Mouse (Mus musculus): ENCODE data around the gene Pola1. TPM values are rescaled to one million over a fixed set of nuclear protein-coding genes. Genes with fewer than 3 reads are reported as not detected.
A peak's percentile ranks its signal among the peaks of the same experiment; 100 is the strongest.

Gene Pola1
- total RNA-seq (2015) (33.6 and 36.6 TPM in 2 replicates), total RNA-seq (2017) (72.6 and 73.1 TPM in 2 replicates)

DNA sequence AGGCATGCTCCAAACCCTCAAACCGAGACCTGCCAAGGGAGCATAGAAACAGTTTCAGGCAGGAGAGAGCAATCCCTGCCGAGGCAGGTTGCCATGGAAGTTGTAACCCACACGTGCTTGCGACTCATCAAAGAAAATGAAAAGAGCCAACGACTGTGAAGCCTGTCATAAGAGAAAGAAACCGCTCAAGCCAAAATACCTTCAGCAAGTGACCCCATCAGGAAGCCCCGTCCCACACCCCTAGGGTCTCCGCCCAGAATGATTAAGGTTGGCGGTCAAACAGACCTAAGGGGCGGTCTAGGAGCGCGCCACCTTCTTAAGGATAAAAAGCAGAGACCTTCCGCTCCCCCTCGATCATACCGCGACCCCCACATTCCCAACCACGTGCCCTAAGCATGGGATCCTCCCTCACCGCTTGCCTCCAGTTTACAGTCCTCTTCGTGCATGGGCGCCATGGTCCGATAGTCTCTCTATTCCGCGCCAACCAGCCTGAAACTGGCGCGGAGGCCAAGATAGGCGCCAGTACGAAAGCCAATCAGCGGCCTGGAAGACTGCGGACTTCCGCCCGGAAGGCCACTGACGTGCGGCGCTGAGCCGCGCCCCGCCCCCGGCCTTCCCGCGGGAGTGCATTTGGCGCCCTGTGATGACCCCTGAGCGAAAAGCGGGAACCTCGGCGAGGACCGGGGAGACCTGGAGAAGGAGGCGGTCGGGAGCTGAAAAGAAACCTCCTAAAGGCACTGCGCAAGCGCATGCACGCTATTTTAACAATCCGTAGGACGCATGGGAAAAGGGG, at the start of gene Pola1:
Gene Pola1, minus strand, starts transcription at position 499 of the 793 bp plus-strand sequence.
- peak; percentile 99 for ATAC-seq (ENCODE audit: poor library complexity, severe bottlenecking)

GRCm38 (mm10) chrX:93676228-93676627, 44.3 kb upstream of the Pola1 start:
- ATAC-seq (ENCODE audit: poor library complexity, severe bottlenecking), result no peak

GRCm38 (mm10) chrX:93674836-93675795, 43.2 kb upstream of the Pola1 start:
- peak; percentile 99 for ATAC-seq (ENCODE audit: poor library complexity, severe bottlenecking)

GRCm38 (mm10) chrX:93674432-93674831, 42.5 kb upstream of the Pola1 start:
- ATAC-seq (ENCODE audit: poor library complexity, severe bottlenecking), result 0 out of 2 replicates have a peak, but pooled peaks have one; percentile 8

- no peak for ATAC-seq (ENCODE audit: poor library complexity, severe bottlenecking)
These were observed 32.8 kb upstream of the Pola1 start for GRCm38 (mm10) chrX:93664787-93665186.

GRCm38 (mm10) chrX:93663919-93664586, 32.1 kb upstream of the Pola1 start:
- ATAC-seq (ENCODE audit: poor library complexity, severe bottlenecking), result no peak

GRCm38 (mm10) chrX:93655153-93655552, 23.2 kb upstream of the Pola1 start:
- ATAC-seq (ENCODE audit: poor library complexity, severe bottlenecking), result peak; percentile 77

GRCm38 (mm10) chrX:93654218-93655002, 22.5 kb upstream of the Pola1 start, which contains the start of gene Pcyt1b:
Gene Pcyt1b, plus strand, starts transcription at chrX:93654863.
- ATAC-seq (ENCODE audit: poor library complexity, severe bottlenecking), result no peak

- no peak for ATAC-seq (ENCODE audit: poor library complexity, severe bottlenecking)
These were observed 18.8 kb upstream of the Pola1 start for GRCm38 (mm10) chrX:93650738-93651137.

GRCm38 (mm10) chrX:93644022-93644421, 12.1 kb upstream of the Pola1 start:
- no peak for ATAC-seq (ENCODE audit: poor library complexity, severe bottlenecking)

DNA sequence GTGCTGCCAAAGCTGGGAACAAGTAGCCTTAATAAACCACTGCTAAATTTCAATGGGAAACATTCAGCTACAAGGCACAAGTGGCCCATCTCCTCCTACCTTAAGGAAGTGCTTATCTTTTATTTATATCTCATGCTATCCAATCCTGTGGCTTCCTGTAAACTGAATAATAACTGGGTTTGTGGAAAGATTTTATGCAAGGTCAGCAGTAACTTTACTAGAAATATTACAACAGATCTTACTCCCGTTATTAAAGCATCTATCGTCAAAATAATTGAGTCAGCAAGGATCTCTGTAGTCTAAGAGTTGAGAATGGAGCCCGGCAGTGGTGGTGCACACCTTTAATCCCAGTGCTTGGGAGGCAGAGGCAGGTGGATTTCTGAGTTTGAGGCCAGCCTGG, 11.6 kb upstream of the Pola1 start:
- no peak for ATAC-seq (ENCODE audit: poor library complexity, severe bottlenecking)

DNA sequence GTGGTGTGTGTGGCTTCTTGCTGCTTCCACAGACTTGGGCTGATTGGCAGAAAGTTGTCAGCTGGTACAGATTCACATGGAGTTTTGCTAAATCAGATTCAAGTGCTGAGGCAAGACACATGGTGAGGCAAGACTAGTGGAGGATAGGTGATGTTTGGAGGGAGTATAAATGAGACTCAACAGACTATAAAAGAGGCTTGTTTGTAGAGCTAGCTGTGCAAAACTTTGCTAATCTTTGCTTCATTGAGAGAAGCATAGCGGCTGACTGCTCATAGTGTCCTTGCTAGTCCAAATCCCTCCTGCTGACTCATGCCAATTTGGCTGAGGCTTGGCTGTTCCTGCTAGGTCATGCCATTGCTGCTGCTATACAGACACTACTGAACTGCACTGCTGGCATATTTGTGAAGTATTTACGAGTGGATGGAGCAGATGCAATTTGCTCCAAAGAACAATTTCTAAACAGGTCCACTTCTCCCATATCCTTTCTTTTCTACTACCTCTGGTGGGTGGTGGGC, 3.0 kb upstream of the Pola1 start:
- no peak for ATAC-seq (ENCODE audit: poor library complexity, severe bottlenecking)

- no peak for ATAC-seq (ENCODE audit: poor library complexity, severe bottlenecking)
These were observed 1.7 kb downstream of the Pola1 start for GRCm38 (mm10) chrX:93630256-93630655.

GRCm38 (mm10) chrX:93602214-93602613, 29.7 kb downstream of the Pola1 start:
- peak; percentile 70 for ATAC-seq (ENCODE audit: poor library complexity, severe bottlenecking)

- ATAC-seq (ENCODE audit: poor library complexity, severe bottlenecking), result no peak
These were observed 37.7 kb downstream of the Pola1 start for GRCm38 (mm10) chrX:93594283-93594682.

DNA sequence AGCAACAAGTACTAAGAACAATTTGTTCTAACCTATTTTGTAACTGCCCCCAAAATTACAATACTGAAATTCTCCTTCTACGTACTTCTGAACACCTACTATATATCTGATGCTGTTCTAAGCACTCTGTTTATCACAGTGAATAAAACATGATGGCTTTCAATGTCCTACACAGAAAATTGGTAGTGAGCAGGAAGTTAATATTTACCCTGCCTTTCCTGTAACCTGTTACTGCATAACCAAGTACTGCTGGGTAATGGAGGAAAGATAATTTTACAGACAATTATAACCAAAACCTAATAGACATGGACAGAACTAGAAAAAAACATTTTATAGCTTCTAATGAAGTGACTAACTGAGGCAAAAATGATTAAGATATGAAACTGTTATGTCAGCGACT, 51.0 kb downstream of the Pola1 start:
- no peak for ATAC-seq (ENCODE audit: poor library complexity, severe bottlenecking)

DNA sequence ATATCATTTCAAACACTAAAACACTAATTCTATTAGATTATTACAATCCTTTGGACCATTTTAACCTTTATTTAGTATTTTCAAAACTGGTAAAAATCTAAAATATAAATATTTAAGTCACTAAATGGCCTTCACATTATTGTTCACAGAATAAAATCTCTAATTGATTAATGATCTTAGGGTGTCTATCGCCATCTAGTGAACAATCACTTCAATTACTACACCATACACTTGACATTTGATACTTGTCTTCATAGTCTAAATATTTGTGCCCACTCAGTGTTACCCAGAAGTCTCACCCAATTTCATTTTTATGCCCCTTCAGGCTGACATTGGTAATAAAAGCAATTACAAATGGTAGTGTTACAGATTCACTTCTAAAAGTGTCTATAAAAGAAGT, 74.8 kb downstream of the Pola1 start:
- ATAC-seq (ENCODE audit: poor library complexity, severe bottlenecking), result no peak

GRCm38 (mm10) chrX:93539779-93540178, 92.2 kb downstream of the Pola1 start:
- ATAC-seq (ENCODE audit: poor library complexity, severe bottlenecking), result no peak

GRCm38 (mm10) chrX:93502865-93503353, 129.0 kb downstream of the Pola1 start:
- ATAC-seq (ENCODE audit: poor library complexity, severe bottlenecking), result no peak

DNA sequence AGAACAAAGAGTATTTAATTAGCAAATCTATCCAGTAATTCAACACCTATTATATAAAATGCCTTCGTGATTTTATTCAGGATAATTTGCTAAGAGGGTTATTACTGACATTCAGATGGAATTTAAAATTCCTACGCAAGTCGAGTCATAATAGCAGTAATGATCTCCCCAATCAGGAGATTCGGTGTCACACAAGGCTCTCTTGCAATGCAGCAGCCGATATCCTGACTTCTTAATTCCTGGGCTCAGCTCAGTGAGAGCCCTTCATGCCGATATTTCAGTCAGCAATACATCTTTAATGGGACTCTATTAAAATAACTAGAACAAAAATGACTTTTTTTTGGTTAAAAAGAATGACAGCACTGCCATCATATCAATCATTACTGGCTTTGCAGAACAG, 134.4 kb downstream of the Pola1 start:
- no peak for ATAC-seq (ENCODE audit: poor library complexity, severe bottlenecking)

Measured in megakaryocyte, adult 5-6 weeks (primary cell).